Mouse (Mus musculus) C2C12 (cell line): ENCODE results near the gene Hps4.

Experiments used
- CEBPB ChIP-seq: IDR thresholded peaks from one replicate; pipeline ENCODE4 v1.6.1; 2011; ENCODE audit warnings: low read depth, mild to moderate bottlenecking, control low read depth, moderate library complexity
- CTCF ChIP-seq: IDR thresholded peaks from one replicate; pipeline ENCODE4 v1.5.1; 2011; ENCODE audit not compliant: control insufficient read depth, insufficient read depth, insufficient read length
- FOSL1 ChIP-seq: IDR thresholded peaks from one replicate; pipeline ENCODE4 v1.8.0; 2011; ENCODE audit warnings: mild to moderate bottlenecking, low read length; ENCODE audit not compliant: poor library complexity, insufficient read depth, severe bottlenecking
- MAX ChIP-seq: IDR thresholded peaks from one replicate; pipeline ENCODE4 v1.6.1; 2011; ENCODE audit warnings: mild to moderate bottlenecking, control low read depth
- MYOD1 ChIP-seq: IDR thresholded peaks from one replicate; pipeline ENCODE4 v1.6.1; 2011; ENCODE audit warnings: low read depth; ENCODE audit not compliant: control insufficient read depth, insufficient read length
- MYOG ChIP-seq: IDR thresholded peaks from one replicate; pipeline ENCODE4 v1.6.1; 2011; ENCODE audit not compliant: control insufficient read depth, insufficient read length; ENCODE audit errors: extremely low read depth
- USF1 ChIP-seq: IDR thresholded peaks from one replicate; pipeline ENCODE4 v1.6.1; 2011; ENCODE audit warnings: low read depth, mild to moderate bottlenecking, control low read depth, moderate library complexity

DNA sequence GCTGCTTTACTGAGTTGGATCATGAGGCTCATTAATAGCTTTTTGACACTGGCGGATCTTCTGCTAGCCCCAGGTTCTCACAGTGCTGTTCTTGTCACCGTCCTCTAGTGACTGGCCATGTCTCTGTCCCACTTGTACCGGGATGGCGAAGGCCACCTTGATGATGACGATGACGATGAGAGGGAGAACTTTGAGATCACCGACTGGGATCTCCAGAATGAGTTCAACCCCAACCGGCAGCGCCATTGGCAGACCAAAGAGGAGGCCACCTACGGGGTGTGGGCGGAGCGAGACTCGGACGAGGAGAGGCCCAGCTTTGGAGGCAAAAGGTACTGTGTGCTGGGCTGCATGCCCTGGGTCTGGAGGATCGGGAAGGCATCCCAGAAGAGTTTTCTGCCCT, 15.0 kb upstream of the Hps4 start:
- no peak for TF ChIP-seq CTCF
- TF ChIP-seq CEBPB, result no peak
- no peak for TF ChIP-seq MAX
- TF ChIP-seq MYOD1, result no peak
- TF ChIP-seq USF1, result no peak
- no peak for TF ChIP-seq MYOG
- no peak for TF ChIP-seq FOSL1
